ENCODE assay signal across 15 mouse cellular contexts in the genomic region with DNA sequence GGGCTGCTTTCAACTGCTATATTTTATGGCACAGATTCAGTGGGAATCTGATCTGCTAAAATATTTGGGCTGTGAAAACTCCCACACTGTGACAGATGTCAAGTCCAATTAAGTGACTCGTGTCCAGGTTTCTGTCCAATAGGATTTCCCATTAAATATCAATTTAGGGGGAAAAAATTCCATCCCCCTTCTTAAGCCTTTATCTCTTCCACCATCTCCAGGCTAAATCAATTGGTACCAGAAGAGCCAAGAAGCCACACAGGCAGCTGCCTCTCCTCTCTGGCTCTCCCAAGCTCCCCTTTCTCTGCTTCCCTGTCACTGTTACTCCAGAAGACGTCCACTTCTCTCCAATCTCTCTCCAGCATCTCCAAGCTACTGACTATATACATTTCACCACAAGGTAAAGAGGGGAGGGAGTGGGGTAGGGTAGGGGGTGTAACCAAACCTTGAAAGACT. TPM values are rescaled to one million over a fixed set of nuclear protein-coding genes. Genes with fewer than 3 reads are reported as not detected.
DNase-seq lines count a peak whose midpoint lies in the region; ATAC-seq and TF ChIP-seq lines count a peak whose summit lies in the region.
"Had no signal": no experiment of that assay in that cellular context is flagged by ENCODE, and none has a peak within 500 bp of the region (broad histone marks: within the 10 kb centered on the region; RNA-seq: fewer than 3 reads in every experiment).

A gene (plus strand): TSS at position 151 of the 456 bp plus-strand sequence.

- no peak within 1 kb of the TSS for H3K4me2 ChIP-seq in embryonic facial prominence, embryonic 11.5 days (ENCODE audit: low read depth, low read length)
- peak within 1 kb of the TSS; percentile 55 for H3K4me2 ChIP-seq in hindbrain, embryonic 12.5 days (replicated peaks)
- H3K4me2 ChIP-seq in midbrain, postnatal 0 days (ENCODE audit: low read depth, low read length, poor library complexity, severe bottlenecking): peak within 1 kb of the TSS; percentile 64

- H3K4me1 ChIP-seq in embryonic facial prominence, embryonic 11.5 days (ENCODE audit: control insufficient read depth, insufficient read depth, low read length): peaks cover 6% of the 10 kb centered on the region; the same call in 1 of the 2 replicates
- peaks cover 8% of the 10 kb centered on the region; the same call in 1 of the 2 replicates for H3K4me1 ChIP-seq in hindbrain, embryonic 12.5 days
- no peaks in the 10 kb centered on the region; the same call in 1 of the 2 replicates for H3K4me1 ChIP-seq in midbrain, postnatal 0 days (ENCODE audit: insufficient read depth, low read length)

- TF ChIP-seq CTCF in midbrain, postnatal 0 days (IDR thresholded peaks at IDR 0.05): no peak

- H3K9ac ChIP-seq in embryonic facial prominence, embryonic 11.5 days (replicated peaks; ENCODE audit: low read length): no peak within 1 kb of the TSS
- H3K9ac ChIP-seq in hindbrain, embryonic 12.5 days: peak within 1 kb of the TSS; percentile 89
- H3K9ac ChIP-seq in midbrain, postnatal 0 days (replicated peaks; ENCODE audit: low read length, poor library complexity, severe bottlenecking): no peak within 1 kb of the TSS; the same call in 1 of the 2 replicates
- H3K9ac ChIP-seq: embryonic facial prominence, embryonic 15.5 days had no signal

- ATAC-seq in embryonic facial prominence, embryonic 11.5 days (replicated peaks; ENCODE audit: insufficient number of reproducible peaks, low FRiP score, low TSS enrichment, low read depth): no peak
- ATAC-seq in hindbrain, embryonic 12.5 days (ENCODE audit: low FRiP score): peak; percentile 51
- 0 out of 2 replicates have a peak, but pooled peaks have one; percentile 7 for ATAC-seq in midbrain, postnatal 0 days (ENCODE audit: low FRiP score)

- H3K4me3 ChIP-seq in embryonic facial prominence, embryonic 11.5 days (ENCODE audit: low read depth, low read length): peak within 1 kb of the TSS; percentile 21; the same call in 1 of the 2 replicates
- peak within 1 kb of the TSS; percentile 62 for H3K4me3 ChIP-seq in hindbrain, embryonic 12.5 days
- H3K4me3 ChIP-seq in midbrain, postnatal 0 days (ENCODE audit: low read depth, low read length): peak within 1 kb of the TSS; percentile 41

- peak; percentile 40 for DNase-seq in cerebellum, adult 8-10 months
- peak; percentile 54 for DNase-seq in embryonic facial prominence, embryonic 11.5 days (ENCODE audit: low spot score)
- peak; percentile 83 for DNase-seq in midbrain, postnatal 0 days (ENCODE audit: low spot score)
- DNase-seq in left cerebral cortex, postnatal 36 days (ENCODE audit: low spot score in 2 of 2): no peak
- no peak for DNase-seq in frontal cortex, postnatal 14 days (ENCODE audit: low spot score in 2 of 2)
- DNase-seq in urinary bladder, postnatal 4 days (ENCODE audit: low spot score in 2 of 2): no peak
- DNase-seq in left cerebral cortex, postnatal 10 days (ENCODE audit: extremely low spot score in 1 of 2, low spot score in 2 of 2): no peak
- DNase-seq: gastrocnemius, postnatal 14 days; heart, postnatal 14 days; kidney, postnatal 10 days; lung, adult 18-20 months; right cerebral cortex, postnatal 4 days had no signal

- no peaks in the 10 kb centered on the region for H3K9me3 ChIP-seq in embryonic facial prominence, embryonic 11.5 days (replicated peaks; ENCODE audit: control insufficient read depth, low read length)
- H3K9me3 ChIP-seq in hindbrain, embryonic 12.5 days (replicated peaks): no peaks in the 10 kb centered on the region
- H3K9me3 ChIP-seq in midbrain, postnatal 0 days (ENCODE audit: low read length): no peaks in the 10 kb centered on the region
- H3K9me3 ChIP-seq: embryonic facial prominence, embryonic 15.5 days had no signal

- H3K27ac ChIP-seq in embryonic facial prominence, embryonic 11.5 days (replicated peaks; ENCODE audit: low read depth, low read length): no peak within 1 kb of the TSS
- peak within 1 kb of the TSS; percentile 99 for H3K27ac ChIP-seq in hindbrain, embryonic 12.5 days
- peak within 1 kb of the TSS; percentile 84 for H3K27ac ChIP-seq in midbrain, postnatal 0 days (ENCODE audit: low read depth, low read length)
- H3K27ac ChIP-seq: embryonic facial prominence, embryonic 15.5 days had no signal

- intact Hi-C loops in left cerebral cortex, postnatal 36 days (cut with DNase I): no loop called here
- intact Hi-C loops in left cerebral cortex, postnatal 10 days (cut with DNase I): no loop called here

- WGBS in embryonic facial prominence, embryonic 11.5 days: 7% methylated on average over 2 of the region's 2 CpGs
- WGBS in hindbrain, embryonic 12.5 days: 10% methylated on average over 2 of the region's 2 CpGs
- WGBS in midbrain, postnatal 0 days: 18% methylated on average over 2 of the region's 2 CpGs

- no peaks in the 10 kb centered on the region for H3K36me3 ChIP-seq in embryonic facial prominence, embryonic 11.5 days (replicated peaks; ENCODE audit: control insufficient read depth, insufficient read depth, low read depth, low read length)
- no peaks in the 10 kb centered on the region for H3K36me3 ChIP-seq in hindbrain, embryonic 12.5 days
- no peaks in the 10 kb centered on the region for H3K36me3 ChIP-seq in midbrain, postnatal 0 days (ENCODE audit: insufficient read depth, low read length)
- H3K36me3 ChIP-seq: embryonic facial prominence, embryonic 15.5 days had no signal

- peaks cover 24% of the 10 kb centered on the region for H3K27me3 ChIP-seq in embryonic facial prominence, embryonic 11.5 days (ENCODE audit: control insufficient read depth, insufficient read depth, low read length)
- H3K27me3 ChIP-seq in hindbrain, embryonic 12.5 days: peaks cover 32% of the 10 kb centered on the region
- H3K27me3 ChIP-seq in midbrain, postnatal 0 days (ENCODE audit: insufficient read depth, low read length): peaks cover 9% of the 10 kb centered on the region; the same call in 1 of the 2 replicates

RNA-seq across cellular contexts. Expression of the gene that starts here (rescaled TPM):
- polyA plus RNA-seq in embryonic facial prominence, embryonic 11.5 days (2014; fragmentation: Nextera tagmentation; extraction: Ambion mirVana): 21.6 and 31.0 TPM in 2 replicates
- 144 and 164 TPM in 2 replicates for polyA plus RNA-seq in hindbrain, embryonic 12.5 days (2016; fragmentation: Nextera tagmentation; extraction: Ambion mirVana)
- 18.8 and 21.2 TPM in 2 replicates for total RNA-seq in midbrain, postnatal 0 days (2014; rRNA removed)
- polyA plus RNA-seq in midbrain, postnatal 0 days (2015; fragmentation: Nextera tagmentation; extraction: Ambion mirVana): 12.8 and 16.0 TPM in 2 replicates
- under 1 TPM in 1 of 2 experiments, not detected in 1; 0.29 TPM for total RNA-seq in left cerebral cortex, postnatal 36 days (2021)
- total RNA-seq in left cerebral cortex, postnatal 10 days (2021): under 1 TPM; 0.71 to 0.86 TPM
- total RNA-seq: gastrocnemius, postnatal 14 days; heart, postnatal 14 days; monocyte, adult 5-6 weeks had no signal

Comparison
In these comparisons a context has a peak if more than half of its experiments do, and no peak if none do; other contexts are left out.
1. RNA of the gene that starts here (total RNA-seq): 18.8 to 21.2 TPM in midbrain, postnatal 0 days; 0.71 to 0.86 TPM in left cerebral cortex, postnatal 10 days and 0.29 TPM in left cerebral cortex, postnatal 36 days; every median in the first group is over 10 times any median in the second.
2. DNase-seq: peak in cerebellum, adult 8-10 months (single experiment), embryonic facial prominence, embryonic 11.5 days (single experiment) and midbrain, postnatal 0 days (single experiment); none in left cerebral cortex, postnatal 36 days (0 of 2), frontal cortex, postnatal 14 days (0 of 2), urinary bladder, postnatal 4 days (0 of 2) and left cerebral cortex, postnatal 10 days (0 of 2).
3. Peak in every context shown above with its lines, with median percentiles within 50 percentile points of each other: H3K4me3 ChIP-seq.